Mouse (Mus musculus) adrenal gland, adult (tissue): ENCODE results near the gene Gcnt4.
"Not testable (repeated sequence)": the region's sequence is repeated elsewhere in the genome, so short reads cannot be mapped to it uniquely, and the experiment has no call there.

ENCODE experiments used
- DNase-seq, 2 experiments: peaks; one replicate each; pipeline ENCODE4 v3.0.0; 2022 to 2023; ENCODE audit warnings: low spot score in 1 of 2; ENCODE audit not compliant: inconsistent age in 2 of 2

Gcnt4 gene

GRCm38 (mm10) chr13:96923999-96924961, at the start of gene Gcnt4:
Gcnt4 (plus strand) TSS chr13:96924689.
- peak; percentile 71 to 92 for DNase-seq

- no peak for DNase-seq
Observed at GRCm38 (mm10) chr13:96878220-96879057, 46.0 kb upstream of the Gcnt4 start.

- no peak for DNase-seq
Observed at GRCm38 (mm10) chr13:96884534-96884933, 40.0 kb upstream of the Gcnt4 start.

- DNase-seq, result no peak
Observed at GRCm38 (mm10) chr13:96889985-96890384, 34.5 kb upstream of the Gcnt4 start.

GRCm38 (mm10) chr13:96895144-96895543, 29.3 kb upstream of the Gcnt4 start:
- DNase-seq, result no peak

GRCm38 (mm10) chr13:96906717-96907116, 17.8 kb upstream of the Gcnt4 start:
- DNase-seq, result peak in 1 of 2 experiments; percentile 78

GRCm38 (mm10) chr13:96911202-96911601, 13.3 kb upstream of the Gcnt4 start:
- DNase-seq, result no peak

- not testable (repeated sequence) for DNase-seq
Observed at GRCm38 (mm10) chr13:96923134-96923533, 1.4 kb upstream of the Gcnt4 start.

GRCm38 (mm10) chr13:96924985-96925745, 676 bp downstream of the Gcnt4 start:
- no peak for DNase-seq

- DNase-seq, result no peak
Observed at GRCm38 (mm10) chr13:96925991-96926725, 1.7 kb downstream of the Gcnt4 start.

GRCm38 (mm10) chr13:96927781-96928180, 3.3 kb downstream of the Gcnt4 start:
- DNase-seq, result no peak

GRCm38 (mm10) chr13:96928432-96929039, 4.0 kb downstream of the Gcnt4 start:
- DNase-seq, result no peak

GRCm38 (mm10) chr13:96932745-96933144, 8.3 kb downstream of the Gcnt4 start:
- DNase-seq, result no peak

- no peak for DNase-seq
Observed at GRCm38 (mm10) chr13:96933367-96933766, 8.9 kb downstream of the Gcnt4 start.

GRCm38 (mm10) chr13:96936173-96936777, 11.8 kb downstream of the Gcnt4 start:
- no peak for DNase-seq

GRCm38 (mm10) chr13:96937059-96937558, 12.6 kb downstream of the Gcnt4 start:
- no peak for DNase-seq

GRCm38 (mm10) chr13:96939680-96940079, 15.2 kb downstream of the Gcnt4 start:
- no peak for DNase-seq

GRCm38 (mm10) chr13:96941481-96941880, 17.0 kb downstream of the Gcnt4 start:
- not testable (repeated sequence) for DNase-seq

- DNase-seq, result peak in 1 of 2 experiments; percentile 38
Observed at GRCm38 (mm10) chr13:96943571-96943970, 19.1 kb downstream of the Gcnt4 start.
